Mouse (Mus musculus) spleen, adult 2 months (tissue): Measurements from ENCODE around the gene Eef2k. TPM values are rescaled to one million over a fixed set of nuclear protein-coding genes. Genes with fewer than 3 reads are reported as not detected.

Experiments used
- DNase-seq, 2 experiments: peaks; one replicate each; pipeline versions ENCODE4 v3.0.0 to v3.0.0-alpha.2; 2012 to 2021; ENCODE audit warnings: low spot score in 2 of 2, low read depth in 1 of 2
- H3K27ac ChIP-seq: fragments of 200-500 bp; 2 replicates; pipeline ENCODE4 v1.5.1; 2012; ENCODE audit warnings: low read length, inconsistent platforms; ENCODE audit not compliant: insufficient read depth
- H3K27me3 ChIP-seq: fragments of 200-500 bp; 2 replicates; pipeline ENCODE4 v1.6.1; 2012; ENCODE audit warnings: mild to moderate bottlenecking, moderate library complexity, low read length, inconsistent platforms; ENCODE audit not compliant: control insufficient read depth, insufficient read depth
- H3K36me3 ChIP-seq: fragments of 200-500 bp; 2 replicates; pipeline ENCODE4 v1.6.1; 2012; ENCODE audit warnings: mild to moderate bottlenecking, low read length, inconsistent platforms; ENCODE audit not compliant: control insufficient read depth, insufficient read depth
- H3K4me1 ChIP-seq: fragments of 200-500 bp; 2 replicates; pipeline ENCODE4 v1.6.1; 2011; ENCODE audit warnings: inconsistent platforms; ENCODE audit not compliant: control insufficient read depth, insufficient read depth, insufficient read length
- H3K4me3 ChIP-seq: fragments of 200-500 bp; 2 replicates; pipeline ENCODE4 v1.5.1; 2011; ENCODE audit warnings: mild to moderate bottlenecking, inconsistent platforms; ENCODE audit not compliant: insufficient read depth, insufficient read length; ENCODE audit errors: extremely low read depth
- CTCF ChIP-seq: fragments of 200-500 bp; IDR thresholded peaks from 2 replicates; pipeline ENCODE4 v1.5.1; 2011; ENCODE audit warnings: mild to moderate bottlenecking, inconsistent platforms; ENCODE audit not compliant: insufficient read depth, insufficient read length, insufficient replicate concordance; ENCODE audit errors: extremely low read depth
- POLR2A ChIP-seq: fragments of 200-500 bp; IDR thresholded peaks from 2 replicates; pipeline ENCODE4 v1.6.1; 2011; ENCODE audit warnings: low read depth, low read length, inconsistent platforms
- WGBS: fragments of 180-500 bp; shearing (Covaris S2); methylation state at CpG from one replicate; pipeline ENCODE4 v1.1.7; 2018; 5-methylcytosine and 5-hydroxymethylcytosine counted together
- polyA plus RNA-seq: library from polyadenylated mRNA; depleted of rRNA; stranded (reverse); fragments of >200 nt; gene quantifications from 2 replicates; pipeline ENCODE4 v1.2.3, GENCODE M21; 2012

Eef2k gene
- polyA plus RNA-seq, 1 experiment, result 15.8 TPM

GRCm38 (mm10) chr7:120879972-120880371 is 37.3 kb downstream of the Eef2k start:
- no peaks in the 10 kb centered on the region for H3K4me1 ChIP-seq
- H3K27ac ChIP-seq, result no peak overlapping the region
- H3K27me3 ChIP-seq, result no peaks in the 10 kb centered on the region
- TF ChIP-seq CTCF (no peak), POLR2A (no peak)
- H3K36me3 ChIP-seq, result no peaks in the 10 kb centered on the region; the same call in 1 of the 2 replicates
- DNase-seq, result no peak
- no peak overlapping the region for H3K4me3 ChIP-seq
- 88% methylated on average over 3 of the region's 3 CpGs for WGBS

GRCm38 (mm10) chr7:120880770-120881169 is 38.1 kb downstream of the Eef2k start:
- no peak for TF ChIP-seq POLR2A
- no peak for TF ChIP-seq CTCF
- no peak for DNase-seq
- no peaks in the 10 kb centered on the region; the same call in 1 of the 2 replicates for H3K36me3 ChIP-seq
- H3K27me3 ChIP-seq, result no peaks in the 10 kb centered on the region
- no peaks in the 10 kb centered on the region for H3K4me1 ChIP-seq
- H3K27ac ChIP-seq, result no peak overlapping the region
- WGBS, result 96% methylated on average over 4 of the region's 4 CpGs
- no peak overlapping the region for H3K4me3 ChIP-seq

- H3K4me3 ChIP-seq, result no peak overlapping the region
- H3K36me3 ChIP-seq, result peaks cover 1% of the 10 kb centered on the region; the same call in 1 of the 2 replicates
- WGBS, result 82% methylated on average over 2 of the region's 2 CpGs
- no peak for DNase-seq
- no peaks in the 10 kb centered on the region for H3K4me1 ChIP-seq
- H3K27me3 ChIP-seq, result no peaks in the 10 kb centered on the region
- TF ChIP-seq POLR2A (no peak), CTCF (no peak)
- no peak overlapping the region for H3K27ac ChIP-seq
Observed at GRCm38 (mm10) chr7:120881451-120881850, 38.8 kb downstream of the Eef2k start.

GRCm38 (mm10) chr7:120882674-120883073 is 40.0 kb downstream of the Eef2k start:
- no peaks in the 10 kb centered on the region for H3K4me1 ChIP-seq
- no peak overlapping the region for H3K27ac ChIP-seq
- 80% methylated on average over 4 of the region's 4 CpGs for WGBS
- TF ChIP-seq CTCF, result no peak
- no peak for TF ChIP-seq POLR2A
- no peak overlapping the region for H3K4me3 ChIP-seq
- H3K36me3 ChIP-seq, result peaks cover 1% of the 10 kb centered on the region; the same call in 1 of the 2 replicates
- DNase-seq, result no peak
- H3K27me3 ChIP-seq, result no peaks in the 10 kb centered on the region

GRCm38 (mm10) chr7:120883523-120884290 is 41.1 kb downstream of the Eef2k start:
- TF ChIP-seq POLR2A (no peak), CTCF (no peak)
- no peak overlapping the region for H3K27ac ChIP-seq

GRCm38 (mm10) chr7:120884746-120885145 is 42.1 kb downstream of the Eef2k start:
- DNase-seq, result no peak
- Histone ChIP-seq H3K36me3 (peaks cover 3% of the 10 kb centered on the region; the same call in 1 of the 2 replicates), H3K4me1 (no peaks in the 10 kb centered on the region), H3K4me3 (no peak overlapping the region), H3K27ac (no peak overlapping the region), H3K27me3 (no peaks in the 10 kb centered on the region)
- 90% methylated on average over 4 of the region's 4 CpGs for WGBS
- TF ChIP-seq CTCF (no peak), POLR2A (no peak)

More at GRCm38 (mm10) chr7:120883523-120884290, 41.1 kb downstream of the Eef2k start:
- Histone ChIP-seq H3K36me3 (peaks cover 1% of the 10 kb centered on the region; the same call in 1 of the 2 replicates), H3K27me3 (no peaks in the 10 kb centered on the region), H3K4me1 (no peaks in the 10 kb centered on the region), H3K4me3 (no peak overlapping the region)
- no peak for DNase-seq
- 83% methylated on average over 4 of the region's 4 CpGs for WGBS

- TF ChIP-seq POLR2A (no peak), CTCF (no peak)
- 90% methylated on average over 5 of the region's 5 CpGs for WGBS
- DNase-seq, result no peak
- no peak overlapping the region for H3K4me3 ChIP-seq
- H3K27ac ChIP-seq, result no peak overlapping the region
- H3K4me1 ChIP-seq, result no peaks in the 10 kb centered on the region
- peaks cover 10% of the 10 kb centered on the region for H3K36me3 ChIP-seq
- no peaks in the 10 kb centered on the region for H3K27me3 ChIP-seq
Observed at GRCm38 (mm10) chr7:120893123-120893522, 50.5 kb downstream of the Eef2k start.
